Mouse (Mus musculus): ENCODE results near the gene Cyp26c1.

Gene Cyp26c1

DNA sequence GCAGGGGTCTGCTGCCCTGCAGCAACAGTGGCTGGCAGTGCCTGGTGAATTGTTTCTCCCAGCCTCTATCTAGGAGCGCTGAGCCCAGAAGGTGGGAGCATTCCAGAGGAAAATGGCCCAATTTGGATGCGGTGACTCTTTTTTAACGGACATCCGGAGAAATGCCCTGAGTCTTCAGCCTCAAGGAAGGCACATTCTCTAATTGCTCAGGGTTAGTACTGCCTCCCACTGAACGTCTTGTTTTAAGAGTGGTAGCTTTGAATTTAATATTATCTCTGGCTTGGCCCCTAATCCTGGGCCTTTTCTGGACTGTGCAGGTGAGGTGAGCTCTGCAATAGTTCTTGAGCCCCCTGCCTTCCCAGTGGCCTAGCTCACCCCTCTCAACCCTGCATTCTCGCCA, at the start of gene Cyp26c1:
Gene Cyp26c1 (plus strand): TSS at position 301 of the 400 bp plus-strand sequence.
- no peak for DNase-seq (ENCODE audit: low spot score in 2 of 2)

DNA sequence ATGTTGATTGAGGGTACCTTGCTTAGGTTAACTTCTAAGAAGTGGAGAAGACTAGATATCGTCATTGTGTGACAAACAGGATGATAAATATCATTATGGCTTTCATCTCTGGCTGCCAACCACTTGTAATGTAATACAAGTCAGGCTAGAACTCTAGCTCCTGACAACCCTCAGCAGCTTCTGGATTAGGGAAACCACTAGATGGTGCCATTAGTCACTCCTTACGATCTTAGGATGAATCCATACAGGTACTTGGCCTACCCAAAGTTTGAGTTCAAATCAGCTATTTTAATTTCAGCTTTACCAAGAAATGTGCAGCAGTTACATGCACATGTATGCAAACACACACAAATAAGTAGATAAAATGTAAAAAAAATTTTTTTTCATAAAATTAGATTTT, 37.4 kb upstream of the Cyp26c1 start:
- no peak for DNase-seq (ENCODE audit: low spot score in 2 of 2)

DNA sequence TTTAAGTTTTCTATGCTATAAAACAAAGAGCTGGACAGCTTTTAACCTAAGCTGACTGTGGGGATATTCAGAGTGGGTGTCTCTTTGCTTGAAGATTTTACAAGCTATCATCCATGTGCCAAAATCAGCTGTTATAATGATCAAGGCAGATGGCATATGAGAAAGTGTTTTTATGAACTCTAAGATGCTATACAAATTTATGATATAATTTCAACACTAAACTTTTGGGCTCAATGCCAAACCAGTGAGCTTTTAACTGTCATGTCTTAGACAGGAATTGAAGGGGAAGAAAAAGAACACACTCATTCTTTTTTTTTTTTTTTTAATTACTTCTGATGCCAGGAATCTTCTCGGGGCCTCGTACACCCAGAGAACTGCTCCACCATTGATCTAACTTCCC, 34.9 kb upstream of the Cyp26c1 start:
- DNase-seq (ENCODE audit: low spot score in 2 of 2) = no peak

DNA sequence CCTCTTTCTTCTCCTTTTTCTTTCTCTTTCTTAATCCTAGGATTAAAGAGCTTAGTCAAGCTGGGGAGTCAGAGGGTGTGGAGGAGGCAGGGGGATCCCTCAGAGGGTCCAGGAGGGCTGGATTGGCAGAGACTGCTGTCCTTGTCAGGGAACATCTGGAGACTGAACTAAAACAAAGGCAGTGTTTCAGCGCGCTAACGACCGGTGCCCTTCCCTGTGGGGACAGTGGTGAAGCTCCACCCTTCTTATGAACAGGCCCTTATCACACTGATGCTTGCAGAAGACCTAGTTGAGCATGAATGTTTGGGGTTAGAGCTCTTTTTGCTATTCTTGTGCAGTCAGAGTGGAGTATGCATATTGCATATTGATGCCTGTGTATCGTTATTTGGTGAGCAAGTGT, 31.4 kb upstream of the Cyp26c1 start:
- DNase-seq (ENCODE audit: low spot score in 2 of 2) = no peak

DNA sequence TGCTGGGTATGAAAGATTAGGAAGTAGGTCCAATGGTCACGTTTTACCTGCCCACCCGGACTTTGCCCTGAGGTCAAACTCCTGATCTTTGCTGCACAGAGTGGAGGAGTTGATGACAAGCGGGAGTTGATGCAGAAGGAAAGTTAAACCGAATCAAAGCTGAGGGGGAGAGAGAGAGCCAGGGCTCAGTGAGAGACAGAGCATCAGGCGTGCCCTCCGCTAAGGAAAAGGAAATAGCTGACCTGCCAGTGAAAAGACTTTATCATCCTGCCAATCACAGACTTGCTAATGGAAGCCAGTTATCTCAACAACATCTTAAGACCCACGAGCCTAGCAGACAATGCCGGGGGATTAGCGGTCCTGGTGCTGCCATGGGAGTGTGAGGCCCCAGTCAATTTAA, 28.9 kb upstream of the Cyp26c1 start:
- no peak for DNase-seq (ENCODE audit: low spot score in 2 of 2)

DNA sequence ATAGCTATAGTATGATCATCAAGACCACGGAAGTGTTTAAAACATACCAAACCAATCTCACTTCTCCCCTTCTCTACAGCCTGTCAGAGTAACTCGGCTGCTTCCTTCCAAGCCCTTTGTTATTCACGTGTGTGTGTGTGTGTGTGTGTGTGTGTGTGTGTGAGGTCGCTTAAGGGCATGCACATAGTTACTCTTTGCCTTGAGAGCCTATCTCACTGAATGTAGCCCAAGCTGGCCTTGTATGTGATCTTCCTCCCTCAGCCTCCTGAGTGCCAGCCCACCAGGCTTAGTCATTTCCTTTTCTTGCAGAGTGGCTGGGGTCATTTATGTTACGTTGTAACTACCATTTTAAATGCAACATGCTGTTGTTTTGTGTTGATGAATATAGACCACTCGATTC, 20.1 kb upstream of the Cyp26c1 start:
- no peak for DNase-seq (ENCODE audit: low spot score in 2 of 2)

DNA sequence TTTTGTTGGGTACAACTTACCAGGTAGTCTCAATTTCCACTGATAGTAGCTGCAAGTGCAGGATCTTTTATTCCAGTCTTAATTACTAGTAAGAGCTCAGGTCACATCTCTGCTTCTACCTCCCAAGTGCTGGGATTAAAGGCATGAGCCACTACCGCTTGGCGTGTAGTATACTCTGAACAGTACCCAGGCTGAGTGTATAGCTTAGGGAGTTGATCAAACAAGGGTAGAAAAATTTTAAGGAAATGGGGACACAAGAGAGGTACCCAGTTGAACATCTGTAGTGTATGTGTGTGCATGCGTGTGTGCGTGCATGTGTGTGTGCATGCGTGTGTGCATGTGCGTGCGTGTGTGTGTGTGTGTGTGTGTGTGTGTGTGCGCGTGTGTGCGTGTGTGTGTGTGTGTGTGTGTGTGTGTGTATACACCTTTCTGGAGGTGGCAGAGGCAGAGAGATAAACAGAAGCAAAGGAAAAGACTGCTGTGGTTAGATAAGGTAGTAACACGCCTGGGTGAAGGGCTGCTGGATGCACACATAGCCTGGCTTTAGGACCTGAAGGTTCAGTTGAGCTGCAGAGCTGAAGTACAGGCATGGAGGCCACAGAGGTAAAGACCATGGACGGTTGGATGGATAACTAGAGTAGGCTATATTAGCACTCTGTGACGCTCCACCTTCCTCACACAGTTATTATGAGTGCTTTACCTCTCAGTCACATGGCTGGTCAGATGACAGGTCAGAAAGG, 17.4 kb upstream of the Cyp26c1 start:
- no peak for DNase-seq (ENCODE audit: low spot score in 2 of 2)

DNA sequence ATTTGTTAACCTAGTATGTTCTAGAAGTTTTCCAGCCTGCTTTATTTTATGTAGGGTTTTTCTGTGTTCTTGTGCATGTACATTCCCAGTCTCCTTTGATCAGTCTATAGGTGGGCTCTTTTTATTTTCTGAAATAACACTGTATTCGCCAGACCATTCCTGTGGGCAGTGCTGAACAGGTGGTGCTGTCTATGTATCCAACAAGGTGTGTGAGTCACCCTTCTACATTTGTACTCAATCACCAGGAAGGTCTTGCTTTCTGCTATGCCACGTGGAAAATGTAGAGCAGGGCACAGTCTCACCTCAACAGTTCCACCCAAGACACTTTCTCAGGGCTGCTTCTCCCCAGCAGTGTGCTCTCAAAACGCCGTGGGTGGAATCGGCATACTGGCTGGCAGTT, 16.7 kb upstream of the Cyp26c1 start:
- no peak for DNase-seq (ENCODE audit: low spot score in 2 of 2)

DNA sequence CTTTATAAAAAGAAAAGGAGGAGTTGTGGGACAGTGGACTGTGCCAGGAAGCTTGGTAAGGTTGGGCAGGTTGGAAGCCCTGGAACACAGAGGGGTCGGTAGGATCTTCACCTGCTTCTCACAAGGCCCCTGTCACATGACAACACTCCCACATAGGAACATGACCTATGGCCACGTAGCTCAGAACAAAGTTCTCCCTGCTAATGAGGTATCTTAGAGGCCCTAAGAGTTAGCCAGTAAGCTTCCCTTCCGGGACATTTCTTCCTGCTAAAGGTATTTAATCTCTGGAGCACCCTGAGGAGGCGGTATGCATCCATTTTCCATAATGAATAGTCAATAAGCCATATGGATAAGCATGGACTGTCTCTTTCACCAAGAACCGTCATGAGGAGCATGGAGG, 15.9 kb upstream of the Cyp26c1 start:
- DNase-seq (ENCODE audit: low spot score in 2 of 2) = no peak

DNA sequence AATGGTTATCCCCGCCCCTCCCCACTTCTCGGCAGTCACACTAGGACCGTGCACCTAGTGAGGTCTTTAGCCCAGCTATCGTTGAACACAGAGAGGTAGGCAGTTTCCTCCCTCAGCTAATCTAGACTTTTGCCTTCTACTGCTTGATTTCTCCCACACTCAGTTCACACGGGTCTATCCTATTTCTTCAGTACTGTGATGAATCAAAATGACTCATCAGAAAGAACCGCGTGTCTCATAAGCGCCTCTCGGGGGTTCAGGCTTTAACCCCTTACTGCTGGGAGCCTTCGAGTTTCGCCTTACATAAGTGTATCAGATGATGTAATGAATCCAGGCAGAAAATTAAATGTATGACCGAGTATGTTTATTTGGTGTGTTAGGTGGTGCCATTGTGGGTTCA, 12.0 kb upstream of the Cyp26c1 start:
- no peak for DNase-seq (ENCODE audit: low spot score in 2 of 2)

DNA sequence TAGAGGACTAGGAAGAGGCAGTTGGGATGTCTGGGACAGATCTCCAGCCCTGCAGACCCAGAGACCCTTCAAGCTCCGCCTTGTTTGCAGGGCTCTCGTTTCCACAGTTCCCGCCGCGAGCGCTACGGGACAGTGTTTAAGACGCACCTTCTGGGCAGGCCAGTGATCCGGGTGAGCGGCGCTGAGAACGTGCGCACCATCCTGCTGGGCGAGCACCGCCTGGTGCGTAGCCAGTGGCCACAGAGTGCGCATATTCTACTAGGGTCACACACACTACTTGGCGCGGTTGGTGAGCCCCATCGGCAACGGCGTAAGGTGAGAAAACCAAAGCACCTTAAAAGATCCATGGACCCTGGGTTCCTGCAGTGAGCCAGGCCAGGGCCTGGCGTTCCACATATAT, 966 bp downstream of the Cyp26c1 start:
- DNase-seq (ENCODE audit: low spot score in 2 of 2) = no peak

DNA sequence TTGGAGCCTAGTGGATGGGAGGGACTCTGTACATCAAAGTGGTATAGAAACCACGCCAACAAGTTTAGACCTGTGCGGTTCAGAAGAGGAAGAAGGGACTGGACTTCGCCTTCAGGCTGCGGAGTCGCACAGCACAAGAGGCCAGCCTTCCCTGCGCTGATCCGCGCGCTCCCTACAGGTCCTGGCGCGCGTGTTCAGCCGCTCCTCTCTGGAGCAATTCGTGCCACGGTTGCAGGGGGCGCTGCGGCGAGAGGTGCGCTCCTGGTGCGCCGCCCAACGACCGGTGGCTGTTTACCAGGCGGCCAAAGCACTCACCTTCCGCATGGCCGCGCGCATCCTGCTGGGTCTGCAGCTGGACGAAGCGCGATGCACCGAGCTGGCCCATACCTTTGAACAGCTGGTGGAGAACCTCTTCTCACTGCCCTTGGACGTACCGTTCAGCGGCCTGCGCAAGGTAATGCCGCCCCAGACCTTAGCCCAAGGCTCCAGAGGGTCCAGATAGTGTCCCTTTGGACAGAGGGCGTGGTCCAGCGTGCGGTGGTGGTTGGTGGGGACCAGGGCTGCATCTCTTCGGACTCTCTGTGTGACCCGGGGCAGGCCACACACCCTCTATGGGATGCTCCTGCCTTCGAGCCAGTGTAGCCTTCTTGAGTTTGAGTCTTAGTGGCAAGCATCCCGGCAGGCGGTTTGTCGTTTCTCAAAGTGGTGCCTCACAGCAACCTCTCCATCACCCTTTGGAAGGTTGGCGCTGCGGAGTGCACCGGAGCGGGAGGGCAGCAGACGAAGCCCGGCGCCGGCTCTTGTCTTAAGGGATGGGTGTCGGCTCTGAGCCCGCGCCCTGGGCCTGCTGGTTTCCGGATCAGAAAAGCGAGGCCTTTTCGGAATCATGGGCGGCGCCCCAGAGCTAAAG, 1.8 kb downstream of the Cyp26c1 start:
- DNase-seq (ENCODE audit: low spot score in 2 of 2) = no peak

DNA sequence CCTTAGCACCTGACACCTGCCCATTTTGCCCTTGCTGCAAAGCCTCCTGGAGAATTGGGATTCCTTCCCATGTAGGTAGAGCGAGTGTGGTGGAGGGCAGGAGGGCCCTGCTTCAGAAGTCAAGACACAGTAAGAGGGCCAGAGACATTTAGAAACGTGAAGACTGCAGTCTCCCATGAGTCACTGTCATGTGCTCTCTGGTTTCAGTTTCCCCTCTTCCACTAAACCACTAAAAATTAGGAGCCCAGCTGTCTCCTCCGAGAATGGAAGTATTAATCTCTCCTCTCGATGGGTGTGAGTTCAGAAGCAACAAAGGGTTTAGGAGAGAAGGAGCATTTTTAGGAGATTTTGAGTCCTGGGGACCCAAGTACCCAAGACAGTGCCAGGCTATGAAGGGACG, 4.1 kb downstream of the Cyp26c1 start:
- no peak for DNase-seq (ENCODE audit: low spot score in 2 of 2)

DNA sequence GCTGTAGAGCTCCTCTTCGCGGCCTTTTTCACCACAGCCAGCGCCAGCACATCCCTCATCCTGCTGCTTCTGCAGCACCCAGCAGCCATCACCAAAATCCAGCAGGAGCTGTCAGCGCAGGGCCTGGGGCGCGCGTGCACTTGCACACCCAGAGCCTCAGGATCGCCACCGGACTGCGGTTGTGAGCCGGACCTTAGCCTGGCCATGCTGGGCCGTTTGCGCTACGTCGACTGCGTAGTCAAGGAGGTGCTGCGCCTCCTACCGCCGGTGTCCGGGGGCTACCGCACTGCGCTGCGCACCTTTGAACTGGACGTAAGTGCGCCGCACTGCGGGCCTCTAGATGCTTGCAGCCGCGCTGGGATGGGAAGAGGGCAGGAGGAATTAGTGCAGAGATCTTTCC, 5.3 kb downstream of the Cyp26c1 start:
- DNase-seq (ENCODE audit: low spot score in 2 of 2) = no peak

DNA sequence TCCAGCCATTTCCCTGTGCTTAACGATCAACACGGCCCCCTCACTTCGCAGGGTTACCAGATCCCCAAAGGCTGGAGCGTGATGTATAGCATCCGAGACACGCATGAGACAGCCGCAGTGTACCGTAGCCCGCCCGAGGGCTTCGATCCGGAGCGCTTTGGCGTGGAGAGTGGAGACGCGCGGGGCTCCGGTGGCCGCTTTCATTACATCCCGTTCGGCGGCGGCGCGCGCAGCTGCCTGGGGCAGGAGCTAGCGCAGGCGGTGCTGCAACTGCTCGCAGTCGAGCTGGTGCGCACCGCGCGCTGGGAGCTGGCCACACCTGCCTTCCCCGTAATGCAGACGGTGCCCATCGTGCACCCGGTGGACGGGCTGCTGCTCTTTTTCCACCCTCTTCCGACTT, 7.5 kb downstream of the Cyp26c1 start:
- no peak for DNase-seq (ENCODE audit: low spot score in 2 of 2)

DNA sequence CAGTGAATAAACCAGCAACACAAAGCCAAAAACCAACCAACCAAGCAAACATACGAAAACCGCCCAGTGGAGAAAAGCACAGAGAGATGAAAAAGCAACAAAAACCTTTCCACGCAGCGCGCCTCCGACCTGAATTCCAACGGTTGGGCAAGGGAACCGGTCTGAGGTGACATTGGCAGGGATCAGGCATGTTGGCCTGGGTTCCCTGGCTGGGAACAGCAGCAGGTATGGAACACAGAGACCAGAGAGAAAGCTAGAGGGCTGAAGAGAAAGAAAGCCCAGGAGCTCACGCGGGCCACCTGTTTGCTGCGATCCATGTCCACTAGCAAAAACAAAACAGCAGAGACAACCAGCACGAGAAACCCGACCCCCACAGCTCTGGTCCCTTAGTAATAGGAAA, 9.8 kb downstream of the Cyp26c1 start:
- DNase-seq (ENCODE audit: low spot score in 2 of 2) = no peak

DNA sequence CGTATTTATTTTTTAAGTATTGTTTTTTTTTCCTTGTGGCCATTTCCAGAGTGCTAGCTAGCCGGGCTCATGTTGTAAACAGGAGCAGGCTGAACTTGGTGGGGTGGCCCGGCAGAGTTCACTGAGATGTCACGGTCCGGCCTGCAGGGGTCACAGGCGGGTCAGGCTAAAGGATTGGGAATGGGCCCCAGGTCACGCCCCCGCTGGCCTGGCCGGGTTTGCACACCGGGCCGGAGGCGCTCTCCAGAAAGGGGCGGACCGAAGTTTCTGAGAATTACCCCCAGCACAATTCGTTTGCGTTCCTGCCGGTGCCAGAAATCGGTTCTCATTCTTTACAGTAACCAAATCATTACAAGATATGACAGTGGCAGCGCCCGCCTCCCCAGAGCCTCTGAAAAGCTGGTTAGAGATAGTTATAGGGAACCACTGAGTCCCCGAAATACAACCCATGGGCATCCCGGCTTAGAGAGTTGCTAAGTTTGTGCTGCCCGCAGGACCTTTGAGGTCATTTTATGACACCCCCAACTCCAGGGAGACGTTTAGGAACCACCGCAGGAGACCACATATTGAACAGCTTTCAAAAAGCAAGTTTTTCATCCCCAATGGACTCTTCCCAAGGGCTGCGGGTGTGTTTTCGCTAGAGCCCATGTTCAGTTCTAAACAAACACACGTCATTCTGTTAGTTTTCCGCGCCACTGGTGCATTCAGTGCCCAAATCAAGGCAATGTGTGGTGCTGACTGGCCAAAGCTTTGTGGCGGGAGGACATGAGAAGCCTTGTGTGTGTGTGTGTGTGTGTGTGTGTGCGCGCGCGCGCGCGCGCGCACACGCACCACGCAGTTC, 10.6 kb downstream of the Cyp26c1 start:
- no peak for DNase-seq (ENCODE audit: low spot score in 2 of 2)

DNA sequence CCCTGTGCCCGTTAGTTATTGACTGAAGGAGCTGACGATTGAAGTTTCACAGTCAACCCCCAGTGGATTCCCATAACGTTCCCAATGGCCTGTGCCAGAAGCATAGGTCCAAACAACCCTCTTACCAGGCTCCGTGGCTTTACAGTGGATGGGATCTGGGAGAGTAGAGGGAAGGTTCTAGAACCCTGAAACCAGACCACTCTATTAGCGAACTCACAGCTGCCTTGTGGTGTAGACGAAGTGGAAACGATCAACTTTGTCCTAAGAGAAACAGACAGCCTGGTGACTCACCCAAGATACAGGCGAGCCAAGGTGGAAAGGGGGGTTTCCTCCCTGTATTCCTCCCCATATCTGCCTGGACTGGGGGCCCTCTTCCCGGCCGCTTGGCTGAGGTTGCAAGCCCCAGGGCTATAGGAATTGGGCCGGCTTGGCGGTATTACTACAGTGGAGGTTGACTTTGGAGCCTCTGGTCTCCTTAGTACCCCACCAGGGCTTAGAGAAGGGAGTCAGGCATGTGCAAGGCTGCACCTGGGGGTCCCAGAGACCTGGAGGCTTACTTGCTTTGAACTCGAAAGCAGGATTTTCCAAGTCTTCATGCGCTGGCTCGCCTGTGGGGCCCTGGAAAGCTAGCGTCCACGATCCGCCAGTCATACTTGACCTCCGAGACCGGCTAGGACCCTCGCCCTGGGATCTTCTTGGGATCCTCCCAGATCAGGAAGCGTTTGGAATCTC, 11.4 kb downstream of the Cyp26c1 start:
- no peak for DNase-seq (ENCODE audit: low spot score in 2 of 2)

DNA sequence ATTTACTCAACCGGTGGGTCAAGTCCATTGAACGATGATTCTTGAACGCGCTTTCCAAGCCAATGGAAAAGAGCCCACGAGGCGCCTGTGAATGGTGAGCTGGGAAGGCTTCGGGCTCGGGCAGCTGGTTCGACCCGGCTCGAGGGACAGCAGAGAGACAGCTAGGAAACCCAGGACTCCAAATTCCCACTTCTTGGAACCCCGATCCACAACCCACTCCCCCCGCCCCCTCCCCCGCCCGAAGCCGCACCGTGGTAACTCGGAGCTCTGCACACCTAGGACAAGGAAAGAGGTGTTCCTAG, 11.9 kb downstream of the Cyp26c1 start:
- DNase-seq (ENCODE audit: low spot score in 2 of 2) = no peak

DNA sequence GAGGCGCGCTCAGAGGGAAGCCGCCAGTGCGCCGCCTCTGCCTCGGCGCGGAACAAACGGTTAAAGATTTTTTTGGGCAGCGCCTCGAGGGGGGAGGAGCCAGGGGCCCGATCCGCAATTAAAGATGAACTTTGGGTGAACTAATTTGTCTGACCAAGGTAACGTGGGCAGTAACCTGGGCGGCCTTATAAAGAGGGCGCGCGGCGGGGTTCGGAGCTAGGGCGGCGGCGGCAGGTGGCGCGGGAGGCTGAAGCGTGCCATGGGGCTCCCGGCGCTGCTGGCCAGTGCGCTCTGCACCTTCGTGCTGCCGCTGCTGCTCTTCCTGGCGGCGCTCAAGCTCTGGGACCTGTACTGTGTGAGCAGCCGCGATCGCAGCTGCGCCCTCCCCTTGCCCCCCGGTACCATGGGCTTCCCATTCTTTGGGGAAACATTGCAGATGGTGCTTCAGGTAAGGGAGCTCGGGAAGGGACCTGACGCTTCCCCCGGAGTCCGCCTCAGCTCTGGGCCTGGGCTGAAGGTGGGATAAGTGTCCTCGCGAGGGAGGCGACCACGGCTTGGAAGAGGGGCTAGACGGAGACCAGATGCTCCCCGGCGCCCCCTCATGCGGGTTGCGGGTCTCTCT, 12.4 kb downstream of the Cyp26c1 start, which contains the start of gene Cyp26a1:
Gene Cyp26a1 (plus strand): TSS at position 148 of the 622 bp plus-strand sequence.
- no peak for DNase-seq (ENCODE audit: low spot score in 2 of 2)
